Mouse (Mus musculus) small intestine, adult 2 months (tissue): ENCODE data around the gene Itpripl2.

Experiments
- CTCF ChIP-seq: fragments of 200-500 bp; IDR thresholded peaks from 2 replicates; pipeline ENCODE4 v1.5.1; 2012; ENCODE audit warnings: low read depth, mild to moderate bottlenecking, control low read depth, inconsistent platforms, low read length, moderate library complexity, mixed read lengths; ENCODE audit not compliant: insufficient replicate concordance, insufficient read length; ENCODE audit errors: extremely low read depth
- POLR2A ChIP-seq: fragments of 200-500 bp; IDR thresholded peaks from 2 replicates; pipeline ENCODE4 v1.6.1; 2012; ENCODE audit warnings: low read depth, mild to moderate bottlenecking, control low read depth, inconsistent platforms, low read length, moderate library complexity

DNA sequence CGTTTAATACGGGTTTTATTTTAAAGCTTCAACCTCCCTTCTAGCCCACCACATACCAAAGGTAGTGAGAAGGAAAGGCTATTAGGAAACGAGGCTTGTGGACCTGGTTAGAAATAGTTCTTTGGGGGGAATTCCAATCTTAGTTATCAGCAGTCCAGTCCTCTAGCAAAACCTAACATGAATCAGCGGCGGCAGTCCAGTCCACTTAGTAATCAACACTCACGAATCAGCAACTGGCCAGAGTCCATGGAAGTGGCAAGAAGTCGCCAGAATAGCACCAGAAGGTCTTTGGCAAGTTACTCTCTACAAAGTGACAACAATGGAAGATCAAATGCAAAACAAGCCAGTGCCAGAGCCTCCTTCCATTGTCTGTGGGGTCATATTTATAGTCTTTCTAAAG, 16.8 kb upstream of the Itpripl2 start:
- TF ChIP-seq CTCF (no peak), POLR2A (no peak)
